Mouse (Mus musculus): ENCODE results near the gene Rnf224. TPM values are rescaled to one million over a fixed set of nuclear protein-coding genes. Genes with fewer than 3 reads are reported as not detected.
"Not testable (repeated sequence)": the region's sequence is repeated elsewhere in the genome, so short reads cannot be mapped to it uniquely, and the experiment has no call there.

The Rnf224 gene
- polyA plus RNA-seq, 1 experiment from 2014 or later: not detected

DNA sequence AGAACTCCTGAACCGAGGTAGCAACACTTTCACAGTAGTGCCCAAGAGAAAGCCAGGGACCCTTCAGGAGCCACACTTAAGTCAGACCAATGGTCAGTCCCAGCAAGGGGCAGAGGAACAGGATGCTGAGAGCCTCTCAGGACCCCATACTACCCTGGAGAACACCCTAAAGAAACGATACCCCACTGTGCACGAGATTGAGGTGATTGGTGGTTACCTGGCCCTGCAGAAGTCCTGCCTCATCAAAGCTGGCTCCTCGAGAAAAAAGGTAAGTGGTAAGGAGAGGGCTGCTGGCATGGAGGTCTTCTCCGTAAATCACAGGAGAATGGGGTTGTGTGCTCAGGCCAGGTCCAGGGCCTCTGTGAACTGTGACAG, 27.7 kb upstream of the Rnf224 start:
- Histone ChIP-seq H3K36me3 (peaks cover 14% of the 10 kb centered on the region), H3K9me3 (replicated peaks) (no peaks in the 10 kb centered on the region), H3K27ac (no peak overlapping the region), H3K27me3 (ENCODE audit: low read depth, poor library complexity, severe bottlenecking) (peaks cover 29% of the 10 kb centered on the region), H3K4me1 (peaks cover 41% of the 10 kb centered on the region), H3K4me3 (peak overlapping the region; percentile 85)
- 69% methylated on average over 5 of the region's 5 CpGs for WGBS
- DNase-seq (ENCODE audit: low spot score): no peak

DNA sequence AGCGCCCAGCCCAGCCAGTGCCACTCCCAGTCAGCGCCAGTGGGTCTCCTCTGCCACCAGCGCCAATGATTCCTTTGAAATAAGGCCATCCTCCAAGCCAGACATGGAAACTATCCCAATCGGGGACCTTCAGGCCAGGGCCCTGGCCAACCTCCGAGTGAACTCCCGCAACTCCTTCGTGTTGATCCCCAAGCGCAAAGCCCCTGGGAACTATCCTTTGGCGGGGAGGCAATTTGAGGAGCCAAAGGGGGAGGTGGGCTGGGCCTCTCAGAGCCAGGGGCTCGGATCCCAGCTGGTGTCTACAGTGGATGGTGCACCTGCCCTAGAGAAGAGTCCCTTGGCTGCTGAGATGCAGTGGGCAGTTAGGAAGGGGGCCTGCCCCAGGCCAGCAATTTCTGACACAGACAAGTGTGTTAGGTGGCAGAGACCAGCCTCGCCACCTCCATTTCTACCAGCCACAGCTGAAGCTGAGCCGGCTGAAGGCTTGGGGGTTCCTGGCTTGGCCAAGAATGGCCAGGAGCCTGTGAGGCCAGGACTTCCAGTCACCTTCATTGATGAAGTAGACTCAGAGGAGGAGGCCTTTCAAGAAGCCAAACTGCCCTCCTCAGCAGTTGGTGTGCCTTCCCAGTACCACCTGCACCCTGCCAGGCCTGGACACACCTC, 27.2 kb upstream of the Rnf224 start:
- no peaks in the 10 kb centered on the region for H3K9me3 ChIP-seq (replicated peaks)
- WGBS: 21% methylated on average over 12 of the region's 12 CpGs
- DNase-seq (ENCODE audit: low spot score): no peak
- H3K27ac ChIP-seq: no peak overlapping the region; the same call in 1 of the 2 replicates
- peaks cover 41% of the 10 kb centered on the region for H3K4me1 ChIP-seq
- H3K36me3 ChIP-seq: peaks cover 8% of the 10 kb centered on the region
- peak overlapping the region; percentile 85 for H3K4me3 ChIP-seq
- peaks cover 29% of the 10 kb centered on the region for H3K27me3 ChIP-seq (ENCODE audit: low read depth, poor library complexity, severe bottlenecking)

DNA sequence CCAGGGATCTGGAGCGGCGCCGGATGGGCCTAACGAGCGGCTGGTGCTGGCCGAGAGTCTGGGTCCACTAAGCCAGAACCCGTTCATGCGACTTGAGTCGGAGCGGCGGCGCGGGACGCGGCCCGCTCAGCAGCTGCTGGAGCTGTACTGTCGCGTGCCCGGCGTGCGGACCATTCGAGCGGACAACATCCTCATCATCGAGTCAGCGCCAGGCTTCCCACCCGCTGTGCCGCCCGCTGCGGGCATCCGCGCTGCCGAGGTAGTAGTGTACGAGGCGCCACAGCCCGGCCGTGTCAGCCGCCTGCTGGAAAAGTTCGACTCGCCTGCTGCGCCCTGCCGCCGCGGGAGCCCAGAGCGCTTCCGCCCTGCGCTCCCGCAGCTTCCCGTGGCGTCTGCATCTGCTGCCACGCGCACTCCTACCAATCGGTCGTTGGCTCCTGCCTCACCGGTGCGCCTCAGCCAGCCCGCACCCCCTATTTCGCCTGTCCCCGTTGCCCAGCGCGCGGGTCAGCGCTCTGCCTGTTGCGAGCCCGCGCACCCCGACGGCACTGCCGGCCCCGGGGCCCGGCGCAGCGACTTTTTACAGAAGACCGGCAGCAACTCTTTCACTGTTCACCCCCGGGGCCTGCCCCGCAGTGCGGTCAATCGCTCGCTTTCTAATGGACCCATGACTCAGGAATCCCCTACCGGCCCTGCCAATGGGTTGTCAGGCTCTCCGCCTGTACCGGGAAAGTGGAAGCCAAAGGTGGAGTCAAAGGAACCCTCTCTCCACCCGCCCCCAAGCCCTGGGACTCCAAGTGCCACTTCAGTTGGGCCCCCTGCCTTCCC, 26.4 kb upstream of the Rnf224 start:
- Histone ChIP-seq H3K4me3 (peak overlapping the region; percentile 85), H3K27ac (peak overlapping the region; percentile 80), H3K27me3 (ENCODE audit: low read depth, poor library complexity, severe bottlenecking) (peaks cover 29% of the 10 kb centered on the region), H3K36me3 (peaks cover 1% of the 10 kb centered on the region), H3K4me1 (peaks cover 41% of the 10 kb centered on the region), H3K9me3 (replicated peaks) (no peaks in the 10 kb centered on the region)
- DNase-seq (ENCODE audit: low spot score): peak; percentile 58
- WGBS: under 1% methylated on average over 82 of the region's 82 CpGs

DNA sequence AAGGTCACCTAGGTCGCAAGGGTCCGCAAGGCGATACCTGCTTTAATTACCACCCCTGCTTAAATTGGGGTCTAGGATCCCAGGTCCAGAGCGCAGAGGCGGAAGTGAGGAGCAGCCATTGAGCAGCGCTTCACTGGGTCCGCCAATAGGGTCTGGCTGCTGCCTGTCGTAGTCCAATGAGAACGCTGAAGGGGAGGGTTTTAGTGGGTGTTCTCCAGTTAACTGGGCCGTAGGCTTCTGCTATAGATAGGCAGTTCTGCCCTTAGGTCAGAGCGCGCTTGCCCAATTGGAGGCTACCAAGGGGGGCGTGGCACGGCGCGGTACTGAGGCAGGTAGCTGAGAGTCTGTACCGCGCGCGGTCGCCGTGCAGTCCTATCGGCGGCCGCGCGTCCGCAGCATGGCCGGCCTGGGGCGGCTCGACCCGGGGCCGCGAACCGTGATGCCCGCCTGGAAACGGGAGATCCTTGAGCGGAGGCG, 25.7 kb upstream of the Rnf224 start, which contains the start of gene Tprn:
Gene Tprn (plus strand): TSS at position 328 of the 477 bp plus-strand sequence.
- H3K27me3 ChIP-seq (ENCODE audit: low read depth, poor library complexity, severe bottlenecking): peaks cover 29% of the 10 kb centered on the region
- peak within 1 kb of the TSS; percentile 80 for H3K27ac ChIP-seq
- peak; percentile 90 for DNase-seq (ENCODE audit: low spot score)
- H3K4me1 ChIP-seq: peaks cover 41% of the 10 kb centered on the region
- peak within 1 kb of the TSS; percentile 85 for H3K4me3 ChIP-seq
- WGBS: under 1% methylated on average over 39 of the region's 39 CpGs
- no peaks in the 10 kb centered on the region for H3K9me3 ChIP-seq (replicated peaks)
- no peaks in the 10 kb centered on the region for H3K36me3 ChIP-seq

DNA sequence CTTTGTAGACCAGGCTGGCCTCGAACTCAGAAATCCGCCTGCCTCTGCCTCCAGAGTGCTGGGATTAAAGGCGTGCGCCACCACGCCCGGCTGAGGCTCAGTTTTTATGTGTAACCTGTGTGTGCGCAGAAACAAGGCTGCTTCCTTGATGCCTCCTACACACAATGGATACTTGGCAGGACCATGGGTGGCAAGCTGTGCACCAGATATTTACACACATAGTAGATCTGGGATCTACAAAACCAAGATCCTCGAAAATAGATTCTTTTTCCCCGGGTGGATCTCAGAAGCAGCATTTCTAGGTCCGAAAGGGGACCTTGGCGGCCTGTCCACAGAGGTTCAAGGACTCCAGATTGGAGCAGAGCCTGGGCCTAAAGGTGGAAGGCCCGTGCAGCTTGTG, 25.3 kb upstream of the Rnf224 start:
- Histone ChIP-seq H3K9me3 (replicated peaks) (no peaks in the 10 kb centered on the region), H3K4me1 (peaks cover 41% of the 10 kb centered on the region), H3K4me3 (peak overlapping the region; percentile 85), H3K27ac (peak overlapping the region; percentile 80), H3K36me3 (no peaks in the 10 kb centered on the region), H3K27me3 (ENCODE audit: low read depth, poor library complexity, severe bottlenecking) (peaks cover 29% of the 10 kb centered on the region)
- 50% methylated on average over 12 of the region's 12 CpGs for WGBS
- no peak for DNase-seq (ENCODE audit: low spot score)

DNA sequence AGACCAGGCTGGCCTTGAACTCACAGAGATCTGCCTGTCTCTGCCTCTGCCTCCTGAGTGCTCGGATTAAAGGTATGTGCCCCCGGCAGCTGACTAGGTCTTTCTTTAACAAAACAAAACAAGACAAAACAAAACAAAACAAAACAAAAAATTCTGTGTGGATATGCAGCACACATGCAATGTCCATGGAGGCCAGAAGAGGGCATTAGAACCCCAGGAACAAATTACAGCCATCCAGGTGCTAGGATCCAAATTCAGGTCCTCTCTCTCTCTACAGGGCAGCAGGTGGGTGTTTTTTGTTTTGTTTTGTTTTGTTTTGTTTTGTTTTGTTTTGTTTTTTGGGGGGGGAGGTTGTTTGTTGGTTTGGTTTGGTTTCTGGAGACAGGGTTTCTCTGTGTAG, 22.3 kb upstream of the Rnf224 start:
- no peaks in the 10 kb centered on the region for H3K36me3 ChIP-seq
- 69% methylated on average over 2 of the region's 2 CpGs for WGBS

DNA sequence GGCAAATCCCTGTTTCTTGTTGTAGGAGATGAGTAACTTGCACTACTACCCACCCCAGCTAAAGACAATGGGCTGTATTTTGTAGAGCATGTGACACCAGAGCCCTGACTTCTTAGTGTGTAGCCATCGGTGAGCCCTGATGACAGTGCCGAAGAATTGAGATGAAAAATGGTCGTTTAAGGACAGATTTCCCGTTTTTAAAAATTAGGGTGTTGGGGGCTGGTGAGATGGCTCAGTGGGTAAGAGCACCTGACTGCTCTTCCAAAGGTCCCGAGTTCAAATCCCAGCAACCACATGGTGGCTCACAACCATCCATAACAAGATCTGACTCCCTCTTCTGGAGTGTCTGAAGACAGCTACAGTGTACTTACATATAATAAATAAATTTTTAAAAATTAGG, 20.7 kb upstream of the Rnf224 start:
- DNase-seq (ENCODE audit: low spot score); H3K27ac ChIP-seq; H3K9me3 ChIP-seq (replicated peaks); H3K27me3 ChIP-seq (ENCODE audit: low read depth, poor library complexity, severe bottlenecking); H3K4me3 ChIP-seq; H3K36me3 ChIP-seq: not testable (repeated sequence)
- WGBS: 91% methylated on average over 5 of the region's 5 CpGs
- H3K4me1 ChIP-seq: peaks cover 23% of the 10 kb centered on the region

More for the DNA sequence above, 22.3 kb upstream of the Rnf224 start:
- Histone ChIP-seq H3K27ac (no peak overlapping the region), H3K4me1 (peaks cover 35% of the 10 kb centered on the region), H3K9me3 (replicated peaks) (no peaks in the 10 kb centered on the region), H3K27me3 (ENCODE audit: low read depth, poor library complexity, severe bottlenecking) (peaks cover 9% of the 10 kb centered on the region), H3K4me3 (no peak overlapping the region)
- no peak for DNase-seq (ENCODE audit: low spot score)

DNA sequence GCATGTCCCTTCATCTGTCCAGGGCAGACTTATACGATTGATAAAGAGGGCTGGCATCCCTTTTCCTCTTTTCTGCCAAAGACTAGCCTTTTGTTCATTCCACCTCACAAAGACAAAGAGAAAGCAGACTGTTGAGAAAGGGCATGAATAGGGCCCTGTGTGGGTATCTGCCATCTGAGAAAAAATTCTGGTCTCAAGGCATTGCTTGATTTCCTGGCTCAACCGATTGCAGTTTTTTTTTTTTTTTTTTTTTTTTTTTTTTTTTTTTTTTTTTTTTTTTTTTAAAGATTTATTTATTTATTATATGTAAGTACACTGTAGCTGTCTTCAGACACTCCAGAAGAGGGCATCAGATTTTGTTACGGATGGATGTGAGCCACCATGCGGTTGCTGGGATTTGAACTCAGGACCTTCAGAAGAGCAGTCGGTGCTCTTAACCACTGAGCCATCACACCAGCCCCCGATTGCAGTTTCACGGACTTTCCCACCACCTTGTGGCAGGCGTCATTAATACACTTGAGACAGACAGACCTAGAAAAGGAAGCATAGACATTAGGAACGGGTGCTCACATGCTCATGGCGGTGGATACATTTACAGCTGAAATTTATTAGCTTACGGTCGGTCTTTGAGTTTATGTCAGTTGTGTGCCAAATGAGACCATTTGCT, 20.0 kb upstream of the Rnf224 start:
- H3K4me3 ChIP-seq: peak overlapping the region; percentile 79
- H3K36me3 ChIP-seq: peaks cover 14% of the 10 kb centered on the region
- not testable (repeated sequence) for H3K9me3 ChIP-seq (replicated peaks); H3K27ac ChIP-seq; H3K27me3 ChIP-seq (ENCODE audit: low read depth, poor library complexity, severe bottlenecking); DNase-seq (ENCODE audit: low spot score)
- 68% methylated on average over 12 of the region's 12 CpGs for WGBS
- H3K4me1 ChIP-seq: peaks cover 18% of the 10 kb centered on the region

DNA sequence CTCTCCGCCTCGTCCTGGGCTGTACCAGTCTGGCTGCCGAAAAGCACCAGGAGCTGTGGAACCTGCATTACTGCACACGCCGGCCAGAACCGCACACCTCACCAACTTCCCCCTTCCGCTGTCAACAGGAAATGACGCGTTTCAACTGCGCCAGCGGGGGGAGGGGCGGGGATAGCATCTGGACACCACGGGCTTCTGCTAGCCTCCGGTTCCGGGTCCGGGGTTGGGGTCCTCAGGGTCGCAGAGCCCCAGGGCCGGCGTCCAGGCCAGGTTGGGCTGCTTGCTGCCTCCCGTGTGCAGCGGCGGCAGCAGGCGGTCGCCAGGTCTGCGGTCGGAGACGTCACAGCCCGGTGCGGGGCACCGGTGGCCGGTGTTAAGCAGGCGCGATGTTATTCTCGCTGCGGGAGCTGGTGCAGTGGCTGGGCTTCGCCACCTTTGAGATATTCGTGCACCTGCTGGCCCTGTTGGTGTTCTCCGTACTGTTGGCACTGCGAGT, 18.7 kb upstream of the Rnf224 start, which contains the start of gene Tmem203:
Gene Tmem203 (plus strand): TSS at position 156 of the 496 bp plus-strand sequence.
- Histone ChIP-seq H3K4me3 (peak within 1 kb of the TSS; percentile 79), H3K27ac (peak within 1 kb of the TSS; percentile 92), H3K36me3 (peaks cover 26% of the 10 kb centered on the region), H3K4me1 (peaks cover 18% of the 10 kb centered on the region), H3K9me3 (replicated peaks) (no peaks in the 10 kb centered on the region), H3K27me3 (ENCODE audit: low read depth, poor library complexity, severe bottlenecking) (no peaks in the 10 kb centered on the region)
- peak; percentile 99 for DNase-seq (ENCODE audit: low spot score)
- under 1% methylated on average over 39 of the region's 39 CpGs for WGBS

DNA sequence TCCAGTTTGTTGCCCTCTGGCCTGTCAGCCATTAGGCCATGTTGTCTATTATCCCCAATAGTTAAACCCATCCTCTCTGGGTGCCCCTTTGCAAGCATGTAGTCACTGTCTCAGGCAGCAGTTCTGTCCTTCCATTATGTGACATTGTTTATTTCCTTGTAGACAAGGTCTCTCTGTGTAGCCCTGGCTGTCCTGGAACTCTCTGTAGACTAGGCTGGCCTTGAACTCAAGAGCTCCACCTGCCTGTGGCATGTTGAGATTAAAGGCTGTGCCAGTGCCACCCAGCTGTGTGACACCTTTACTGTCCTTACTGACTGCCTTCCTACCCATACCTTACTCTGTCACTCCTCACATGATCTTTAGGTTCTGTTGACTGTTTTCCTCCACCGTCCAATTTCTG, 15.7 kb upstream of the Rnf224 start:
- Histone ChIP-seq H3K27me3 (ENCODE audit: low read depth, poor library complexity, severe bottlenecking) (no peaks in the 10 kb centered on the region), H3K4me1 (peaks cover 18% of the 10 kb centered on the region), H3K36me3 (peaks cover 56% of the 10 kb centered on the region), H3K27ac (no peak overlapping the region), H3K4me3 (no peak overlapping the region), H3K9me3 (replicated peaks) (no peaks in the 10 kb centered on the region)
- DNase-seq (ENCODE audit: low spot score): no peak
- 83% methylated on average over 1 of the region's 1 CpGs for WGBS

DNA sequence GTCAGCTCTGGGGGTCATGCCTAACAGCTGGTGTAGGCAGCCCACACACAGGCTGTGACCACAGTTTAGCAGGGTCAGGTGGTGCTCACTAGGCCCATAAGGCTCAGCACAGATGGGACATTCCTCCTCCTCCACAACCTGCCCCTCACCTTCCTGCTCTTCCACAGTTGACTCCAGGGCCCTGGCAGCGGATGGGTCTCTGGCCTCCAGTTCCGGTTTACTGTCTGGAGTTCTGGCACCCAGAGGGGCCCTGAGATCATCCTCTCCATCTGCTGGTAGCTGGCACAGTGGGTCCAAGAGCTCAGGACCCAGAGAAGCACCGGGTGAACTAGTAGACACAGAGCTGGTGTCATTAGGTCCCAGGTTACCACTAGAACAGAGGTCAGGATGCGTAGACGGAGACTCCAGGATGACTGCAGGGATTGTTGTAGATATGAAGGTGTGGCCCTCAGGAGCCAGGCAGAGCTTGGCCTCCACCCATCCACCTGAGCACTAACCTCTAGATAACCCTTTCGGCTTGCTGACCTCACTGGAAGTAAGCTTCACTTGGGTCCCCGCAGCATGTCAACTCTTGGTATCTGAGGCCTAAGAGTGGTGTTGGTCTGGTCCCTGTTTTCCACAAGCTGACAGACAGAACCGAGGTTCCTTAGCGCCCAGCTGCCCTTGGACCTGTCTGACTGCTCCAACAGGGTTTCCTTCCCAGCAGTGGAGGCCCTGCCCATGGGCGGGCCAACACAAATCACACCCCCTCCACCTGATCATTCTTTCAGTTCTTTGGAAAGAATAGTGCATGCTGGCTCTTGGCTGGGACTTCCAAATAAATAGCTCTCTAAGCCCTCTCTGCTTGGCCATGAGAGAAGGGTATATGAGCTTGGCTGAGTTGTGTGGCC, 9.8 kb upstream of the Rnf224 start, which contains the start of gene AL732309.1:
Gene AL732309.1 (minus strand): TSS at position 681 of the 890 bp plus-strand sequence.
- H3K27me3 ChIP-seq (ENCODE audit: low read depth, poor library complexity, severe bottlenecking): peaks cover 31% of the 10 kb centered on the region
- H3K4me1 ChIP-seq: peaks cover 18% of the 10 kb centered on the region
- H3K36me3 ChIP-seq: peaks cover 65% of the 10 kb centered on the region
- 91% methylated on average over 10 of the region's 10 CpGs for WGBS
- H3K9me3 ChIP-seq (replicated peaks): no peaks in the 10 kb centered on the region
- DNase-seq (ENCODE audit: low spot score): no peak
- no peak within 1 kb of the TSS for H3K4me3 ChIP-seq
- no peak within 1 kb of the TSS for H3K27ac ChIP-seq

DNA sequence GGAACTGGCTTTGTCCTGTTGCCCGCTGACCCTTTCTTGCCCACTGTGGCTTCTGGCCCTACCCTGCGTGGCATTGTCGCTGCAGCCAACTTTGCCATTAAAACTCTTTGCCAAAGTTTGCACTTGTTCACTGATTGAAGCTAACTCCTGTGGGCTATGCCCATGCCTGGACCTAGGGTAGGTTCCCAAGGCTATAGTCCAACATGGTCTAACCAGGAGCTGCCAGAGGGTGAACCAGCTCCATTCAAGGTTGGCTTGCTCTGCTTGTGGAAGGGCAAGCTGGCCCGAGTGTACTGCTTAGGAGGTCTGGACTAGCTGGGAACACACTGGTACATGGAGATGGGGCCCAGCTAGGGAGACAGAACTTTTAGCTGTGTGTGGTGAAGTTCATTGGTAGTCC, 7.6 kb upstream of the Rnf224 start:
- H3K4me3 ChIP-seq: no peak overlapping the region
- no peak for DNase-seq (ENCODE audit: low spot score)
- 87% methylated on average over 4 of the region's 4 CpGs for WGBS
- peaks cover 43% of the 10 kb centered on the region for H3K36me3 ChIP-seq
- H3K9me3 ChIP-seq (replicated peaks): no peaks in the 10 kb centered on the region
- peaks cover 31% of the 10 kb centered on the region for H3K4me1 ChIP-seq
- H3K27me3 ChIP-seq (ENCODE audit: low read depth, poor library complexity, severe bottlenecking): peaks cover 39% of the 10 kb centered on the region
- H3K27ac ChIP-seq: no peak overlapping the region

All from limb, embryonic 10.5 days (tissue).